Mouse (Mus musculus): ENCODE measurements around the gene Fez1. TPM values are rescaled to one million over a fixed set of nuclear protein-coding genes. Genes with fewer than 3 reads are reported as not detected.

Gene Fez1
- polyA plus RNA-seq, 1 experiment from 2014 or later = 80.5 TPM

DNA sequence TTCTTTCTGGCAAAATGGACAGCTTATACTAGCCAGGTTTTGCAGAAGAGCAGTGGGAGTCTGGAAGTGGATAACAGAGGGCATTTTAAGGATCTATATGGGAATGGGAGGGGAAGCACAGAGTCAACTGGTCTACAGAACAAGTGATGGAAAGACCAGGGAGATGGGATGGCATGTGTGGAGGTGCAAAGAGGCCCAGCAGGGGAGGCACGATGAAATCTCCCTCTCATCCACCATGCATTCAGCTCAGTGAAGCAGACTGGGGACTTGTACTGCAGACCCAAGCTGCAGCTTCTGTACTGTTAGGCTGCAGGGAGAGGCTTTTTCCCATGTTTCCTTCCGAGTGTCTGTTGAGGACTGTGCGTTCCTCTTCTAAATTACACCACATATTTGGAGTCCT is 12.2 kb downstream of the Fez1 start:
- H3K4me1 ChIP-seq = peaks cover 17% of the 10 kb centered on the region
- 39% methylated on average over 3 of the region's 3 CpGs for whole genome bisulfite sequencing
- no peaks in the 10 kb centered on the region for H3K9me3 ChIP-seq
- H3K27me3 ChIP-seq = peaks cover 14% of the 10 kb centered on the region
- peak overlapping the region; percentile 55 for H3K4me3 ChIP-seq
- no peak overlapping the region for H3K27ac ChIP-seq
- no peaks in the 10 kb centered on the region for H3K36me3 ChIP-seq
- H3K4me2 ChIP-seq = peak overlapping the region; percentile 77
- H3K9ac ChIP-seq = peak overlapping the region; percentile 71
- ATAC-seq (ENCODE audit: insufficient number of reproducible peaks, insufficient read depth, low FRiP score, low TSS enrichment, low read depth) = no peak

DNA sequence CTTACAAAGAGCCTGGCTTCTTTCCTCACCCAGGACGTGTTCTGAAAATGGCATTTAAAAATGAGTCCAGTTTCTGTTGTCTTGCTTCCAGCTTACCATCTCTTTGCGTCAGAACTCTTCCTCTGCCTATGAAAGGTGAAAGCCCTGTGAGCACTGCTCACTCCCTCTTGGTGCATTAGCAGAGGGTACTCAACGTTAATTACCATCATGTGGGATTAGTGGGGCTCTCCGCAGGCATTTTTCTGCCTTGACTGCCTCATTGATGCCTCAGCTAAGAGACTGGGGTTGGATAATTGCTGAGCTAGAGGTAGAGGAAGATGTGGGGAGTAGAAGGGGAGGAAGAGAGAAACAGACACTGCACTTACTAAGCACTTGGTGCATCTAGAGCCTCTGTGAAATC is 24.7 kb downstream of the Fez1 start:
- ATAC-seq (ENCODE audit: insufficient number of reproducible peaks, insufficient read depth, low FRiP score, low TSS enrichment, low read depth) = no peak
- Histone ChIP-seq H3K4me2 (no peak overlapping the region), H3K4me1 (no peaks in the 10 kb centered on the region), H3K27me3 (no peaks in the 10 kb centered on the region), H3K36me3 (peaks cover 18% of the 10 kb centered on the region), H3K9ac (no peak overlapping the region), H3K9me3 (no peaks in the 10 kb centered on the region), H3K27ac (no peak overlapping the region), H3K4me3 (no peak overlapping the region)
- 29% methylated on average over 4 of the region's 4 CpGs for WGBS

DNA sequence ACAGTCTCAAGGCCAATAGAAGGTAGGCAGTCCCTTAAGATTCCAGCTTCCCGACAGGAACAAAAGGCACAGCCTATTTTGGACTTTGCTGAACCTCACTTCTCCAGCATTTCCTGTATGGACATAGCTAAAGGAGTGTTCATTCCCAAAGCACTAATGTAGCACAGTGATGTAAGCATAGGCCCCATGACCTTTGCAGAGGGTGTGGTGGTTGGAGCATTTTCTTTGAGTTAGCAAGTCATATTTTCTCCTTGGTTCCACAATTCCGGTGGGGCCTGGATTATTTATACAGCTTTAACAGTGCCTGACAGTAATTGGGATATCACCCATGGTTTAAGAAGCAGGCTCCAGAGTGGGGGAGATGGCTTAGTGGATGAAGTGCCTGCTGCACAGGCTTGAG is 27.0 kb downstream of the Fez1 start:
- Histone ChIP-seq H3K4me3 (no peak overlapping the region), H3K9me3 (no peaks in the 10 kb centered on the region)

DNA sequence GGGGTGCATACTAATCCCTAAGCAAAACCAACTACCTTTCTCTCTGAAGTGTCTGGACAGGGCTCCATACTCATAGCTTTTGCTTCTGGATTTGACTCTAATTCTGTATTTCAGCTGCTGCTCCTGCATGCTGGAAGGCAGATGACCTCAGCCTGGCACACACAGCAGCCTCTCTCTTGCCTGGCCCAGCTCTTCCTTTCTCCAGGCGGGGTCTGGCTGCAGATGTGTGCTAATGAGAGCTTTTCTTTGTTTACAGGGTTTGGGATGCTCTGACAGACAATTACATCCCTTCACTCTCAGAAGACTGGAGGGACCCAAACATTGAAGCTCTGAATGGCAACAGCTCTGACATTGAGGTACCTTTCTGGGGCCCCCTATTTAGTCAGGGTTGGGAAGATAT is 28.4 kb downstream of the Fez1 start:
- Histone ChIP-seq H3K27me3 (no peaks in the 10 kb centered on the region), H3K36me3 (peaks cover 6% of the 10 kb centered on the region), H3K4me3 (no peak overlapping the region), H3K9me3 (no peaks in the 10 kb centered on the region), H3K4me1 (no peaks in the 10 kb centered on the region), H3K9ac (no peak overlapping the region), H3K27ac (no peak overlapping the region), H3K4me2 (no peak overlapping the region)
- ATAC-seq (ENCODE audit: insufficient number of reproducible peaks, insufficient read depth, low FRiP score, low TSS enrichment, low read depth) = no peak
- 27% methylated on average over 1 of the region's 1 CpGs for WGBS

More for the DNA sequence above, 27.0 kb downstream of the Fez1 start:
- no peak for ATAC-seq (ENCODE audit: insufficient number of reproducible peaks, insufficient read depth, low FRiP score, low TSS enrichment, low read depth)
- Histone ChIP-seq H3K27me3 (no peaks in the 10 kb centered on the region), H3K4me2 (no peak overlapping the region), H3K9ac (no peak overlapping the region), H3K4me1 (no peaks in the 10 kb centered on the region), H3K27ac (no peak overlapping the region), H3K36me3 (peaks cover 16% of the 10 kb centered on the region)
- WGBS = 75% methylated on average over 2 of the region's 2 CpGs

DNA sequence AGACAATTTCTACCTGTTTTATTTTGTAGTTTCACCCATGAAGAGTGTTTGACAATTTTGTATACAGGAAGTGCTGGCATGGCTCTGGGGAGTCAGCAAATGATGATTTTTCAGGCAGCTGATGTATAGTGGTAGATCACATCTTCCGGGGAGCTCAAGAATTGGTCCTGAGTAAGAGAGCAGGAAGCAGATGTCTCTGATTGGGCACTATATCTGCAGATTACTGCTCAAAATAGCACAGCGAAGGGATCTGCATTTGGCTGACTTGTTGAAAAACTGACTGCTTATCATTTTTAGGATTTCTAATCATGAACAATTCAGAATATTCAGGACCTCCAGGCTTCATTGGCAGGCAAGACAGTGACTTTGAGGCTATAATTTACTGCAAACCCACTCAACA is 30.5 kb downstream of the Fez1 start:
- Histone ChIP-seq H3K4me3 (no peak overlapping the region), H3K27ac (no peak overlapping the region), H3K9ac (no peak overlapping the region), H3K4me1 (peaks cover 1% of the 10 kb centered on the region; the same call in 1 of the 2 replicates), H3K4me2 (no peak overlapping the region), H3K9me3 (no peaks in the 10 kb centered on the region), H3K36me3 (peaks cover 6% of the 10 kb centered on the region), H3K27me3 (no peaks in the 10 kb centered on the region)
- 87% methylated on average over 2 of the region's 2 CpGs for WGBS
- ATAC-seq (ENCODE audit: insufficient number of reproducible peaks, insufficient read depth, low FRiP score, low TSS enrichment, low read depth) = no peak

DNA sequence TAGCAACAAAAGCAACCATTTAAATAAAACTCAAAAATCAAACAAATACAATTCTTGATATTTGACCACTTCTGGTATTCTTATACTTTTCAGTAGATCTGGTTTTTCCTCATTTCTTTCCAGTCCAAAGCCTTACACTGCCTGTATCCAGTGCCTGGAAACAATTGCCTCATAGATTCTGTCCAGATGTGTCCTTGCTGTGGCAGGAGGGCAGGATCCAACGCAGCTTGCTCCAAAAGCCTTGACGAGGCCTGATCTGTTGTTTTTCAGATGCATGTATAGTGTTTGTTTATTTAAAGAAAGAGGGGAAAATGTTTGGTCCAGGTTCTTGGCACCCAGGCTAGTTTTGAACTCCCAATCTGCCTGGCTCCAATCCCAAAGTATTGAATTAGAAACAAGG is 34.7 kb downstream of the Fez1 start:
- H3K9me3 ChIP-seq = no peaks in the 10 kb centered on the region
- H3K36me3 ChIP-seq = peaks cover 9% of the 10 kb centered on the region; the same call in 1 of the 2 replicates
- no peak overlapping the region for H3K4me2 ChIP-seq
- ATAC-seq (ENCODE audit: insufficient number of reproducible peaks, insufficient read depth, low FRiP score, low TSS enrichment, low read depth) = no peak
- H3K4me1 ChIP-seq = peaks cover 8% of the 10 kb centered on the region; the same call in 1 of the 2 replicates
- H3K27me3 ChIP-seq = no peaks in the 10 kb centered on the region
- no peak overlapping the region for H3K27ac ChIP-seq
- WGBS = 19% methylated on average over 2 of the region's 2 CpGs
- no peak overlapping the region for H3K9ac ChIP-seq
- H3K4me3 ChIP-seq = no peak overlapping the region

DNA sequence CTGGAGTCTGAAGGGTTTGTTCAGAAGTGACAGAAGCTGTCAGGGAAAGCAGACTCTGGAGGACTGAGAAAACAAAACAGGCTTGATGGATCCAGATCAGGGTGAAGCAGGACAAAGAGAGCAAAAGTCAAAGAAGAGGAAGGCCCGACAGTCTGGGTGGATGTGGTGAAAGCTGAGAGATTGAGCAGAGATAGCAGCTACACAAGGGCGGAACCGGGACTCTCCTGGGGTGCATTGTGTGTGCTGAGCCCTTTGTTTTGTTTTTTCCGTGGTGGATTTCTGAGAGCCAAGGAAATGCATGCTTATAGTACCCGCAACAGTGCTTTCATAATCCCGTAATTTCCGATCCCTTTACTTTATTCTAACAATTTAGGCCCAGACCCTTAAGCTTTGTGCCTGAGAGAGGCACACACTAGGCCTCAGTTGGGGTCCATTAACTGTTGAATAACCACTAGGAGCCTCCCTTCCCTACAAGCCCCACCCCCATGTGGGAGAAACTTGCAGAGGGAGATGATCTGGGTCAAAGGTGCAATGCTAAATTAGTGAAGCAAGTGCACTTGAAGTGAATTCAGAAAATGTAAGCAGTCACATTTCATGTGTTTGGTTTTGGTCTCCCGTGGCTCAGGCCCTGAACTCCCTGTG is 35.9 kb downstream of the Fez1 start:
- no peak overlapping the region for H3K4me3 ChIP-seq
- no peak overlapping the region for H3K27ac ChIP-seq
- no peak overlapping the region for H3K9ac ChIP-seq
- no peaks in the 10 kb centered on the region for H3K27me3 ChIP-seq
- H3K36me3 ChIP-seq = peaks cover 12% of the 10 kb centered on the region; the same call in 1 of the 2 replicates
- WGBS = 26% methylated on average over 8 of the region's 8 CpGs
- ATAC-seq (ENCODE audit: insufficient number of reproducible peaks, insufficient read depth, low FRiP score, low TSS enrichment, low read depth) = no peak
- no peaks in the 10 kb centered on the region for H3K9me3 ChIP-seq
- H3K4me2 ChIP-seq = no peak overlapping the region
- H3K4me1 ChIP-seq = peaks cover 8% of the 10 kb centered on the region; the same call in 1 of the 2 replicates

DNA sequence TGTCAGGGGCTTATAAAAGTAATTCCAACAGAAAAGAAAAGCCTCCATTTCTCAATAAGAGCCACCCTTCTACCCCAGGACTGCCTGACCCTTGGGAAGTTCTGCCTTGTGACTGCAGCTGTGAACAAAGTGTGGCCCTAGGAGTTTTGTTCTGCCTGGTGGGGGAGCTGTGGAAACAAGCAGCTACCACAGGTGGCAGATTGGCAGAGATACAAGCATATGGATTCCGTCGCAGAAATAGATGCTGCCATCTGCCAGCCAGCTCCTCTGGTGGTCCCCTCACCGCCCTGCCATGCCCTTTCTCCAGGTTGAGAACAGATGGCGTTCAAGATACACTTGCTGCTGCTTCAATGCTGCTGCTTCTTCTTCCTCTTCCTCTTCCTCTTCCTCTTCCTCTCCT is 37.0 kb downstream of the Fez1 start:
- peaks cover 8% of the 10 kb centered on the region; the same call in 1 of the 2 replicates for H3K4me1 ChIP-seq
- H3K27ac ChIP-seq = no peak overlapping the region
- H3K27me3 ChIP-seq = no peaks in the 10 kb centered on the region
- peaks cover 12% of the 10 kb centered on the region; the same call in 1 of the 2 replicates for H3K36me3 ChIP-seq
- no peak overlapping the region for H3K4me3 ChIP-seq
- H3K9me3 ChIP-seq = no peaks in the 10 kb centered on the region
- H3K4me2 ChIP-seq = no peak overlapping the region
- no peak for ATAC-seq (ENCODE audit: insufficient number of reproducible peaks, insufficient read depth, low FRiP score, low TSS enrichment, low read depth)
- H3K9ac ChIP-seq = no peak overlapping the region
- WGBS = 41% methylated on average over 4 of the region's 4 CpGs

DNA sequence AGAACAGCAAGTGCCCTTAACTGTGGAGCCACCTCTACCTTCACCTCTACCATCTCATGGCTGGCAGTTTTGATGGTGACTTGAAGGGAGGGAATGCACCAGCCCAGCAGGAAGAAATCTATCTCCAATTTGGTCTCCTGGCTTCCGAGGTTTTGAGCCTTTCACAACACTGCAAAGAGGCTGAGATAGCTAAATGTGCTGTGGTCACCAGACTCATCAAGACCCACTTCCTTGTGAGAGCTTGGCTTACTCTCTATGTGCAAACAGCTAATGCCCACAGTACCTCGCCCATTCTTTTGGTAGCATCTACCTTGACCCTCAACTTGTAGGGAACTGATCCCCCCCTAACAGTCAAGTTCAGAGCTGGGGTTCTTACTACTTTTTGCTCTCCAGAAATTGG is 40.9 kb downstream of the Fez1 start:
- Histone ChIP-seq H3K4me3 (no peak overlapping the region), H3K9me3 (no peaks in the 10 kb centered on the region), H3K27me3 (no peaks in the 10 kb centered on the region), H3K27ac (no peak overlapping the region), H3K36me3 (peaks cover 14% of the 10 kb centered on the region; the same call in 1 of the 2 replicates), H3K4me2 (no peak overlapping the region), H3K4me1 (peaks cover 3% of the 10 kb centered on the region; the same call in 1 of the 2 replicates), H3K9ac (no peak overlapping the region)
- ATAC-seq (ENCODE audit: insufficient number of reproducible peaks, insufficient read depth, low FRiP score, low TSS enrichment, low read depth) = no peak
- WGBS = 78% methylated on average over 2 of the region's 2 CpGs

DNA sequence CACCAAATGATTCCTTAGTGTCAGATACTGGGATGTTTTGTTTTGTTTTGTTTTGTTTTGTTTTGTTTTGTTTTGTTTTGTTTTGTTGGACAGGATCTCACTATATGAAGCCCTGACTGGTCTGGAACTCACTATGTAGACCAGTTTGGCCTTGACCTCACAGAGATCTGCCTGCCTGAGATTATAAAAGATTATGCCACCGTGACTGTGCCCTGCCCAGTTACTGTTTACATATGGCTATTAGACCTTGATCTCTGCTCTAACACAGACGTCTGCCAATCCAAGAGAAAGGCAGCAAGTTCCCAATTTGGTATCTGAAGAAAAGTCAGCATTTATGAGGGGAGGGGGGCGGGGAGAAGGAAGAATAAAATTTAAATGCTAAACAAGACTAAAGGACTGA is 42.0 kb downstream of the Fez1 start:
- H3K9me3 ChIP-seq = no peaks in the 10 kb centered on the region
- ATAC-seq (ENCODE audit: insufficient number of reproducible peaks, insufficient read depth, low FRiP score, low TSS enrichment, low read depth) = no peak
- 53% methylated on average over 3 of the region's 3 CpGs for WGBS
- H3K27ac ChIP-seq = no peak overlapping the region
- H3K4me2 ChIP-seq = no peak overlapping the region
- no peak overlapping the region for H3K4me3 ChIP-seq
- no peaks in the 10 kb centered on the region for H3K27me3 ChIP-seq
- no peaks in the 10 kb centered on the region for H3K4me1 ChIP-seq
- peaks cover 22% of the 10 kb centered on the region; the same call in 1 of the 2 replicates for H3K36me3 ChIP-seq
- no peak overlapping the region for H3K9ac ChIP-seq

DNA sequence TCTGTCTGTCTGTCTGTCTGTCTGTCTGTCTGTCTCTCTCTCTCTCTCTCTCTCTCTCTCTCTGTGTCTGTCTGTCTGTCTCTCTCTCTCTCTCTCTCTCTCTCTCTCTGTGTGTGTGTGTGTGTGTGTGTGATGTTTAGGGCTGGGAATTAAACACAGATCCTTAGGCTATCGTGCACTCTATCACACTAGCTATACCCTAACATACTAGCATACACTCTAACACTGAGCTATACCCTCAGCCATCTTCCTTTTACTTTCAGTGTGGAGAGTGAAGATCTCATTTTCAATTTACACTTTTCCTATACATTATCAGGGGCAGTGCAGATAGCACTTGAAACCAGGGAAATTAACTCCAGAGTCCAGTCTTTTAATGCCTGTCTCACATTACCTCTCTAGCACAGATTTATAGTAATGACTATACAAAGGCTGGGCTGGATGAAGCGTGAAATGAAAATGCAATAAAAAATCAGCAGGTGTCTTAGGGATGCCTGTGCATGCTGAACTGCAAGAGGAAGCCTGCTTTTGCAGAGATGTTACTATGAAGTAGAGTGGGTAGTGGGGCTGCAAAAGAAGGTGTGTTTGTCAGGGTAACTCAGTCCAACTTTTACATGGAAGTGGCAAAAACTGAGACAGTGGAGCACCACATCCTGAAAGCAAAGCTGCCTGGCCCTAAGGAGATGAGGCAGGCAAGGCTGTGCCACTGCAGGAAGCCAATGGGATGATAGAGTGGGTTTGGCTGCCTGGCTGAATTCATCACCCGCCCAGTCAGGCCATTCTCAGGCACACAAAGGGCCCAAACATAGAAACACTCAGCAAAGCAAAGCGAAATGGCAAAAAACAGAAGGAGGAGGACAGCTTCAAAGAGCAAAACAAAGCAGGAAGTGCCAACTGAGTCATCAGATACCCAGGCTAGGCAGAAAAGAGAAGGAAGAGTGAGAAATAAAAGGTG is 43.5 kb downstream of the Fez1 start:
- Histone ChIP-seq H3K9me3 (no peaks in the 10 kb centered on the region), H3K4me3 (no peak overlapping the region), H3K9ac (no peak overlapping the region), H3K4me1 (no peaks in the 10 kb centered on the region), H3K4me2 (no peak overlapping the region), H3K36me3 (peaks cover 22% of the 10 kb centered on the region; the same call in 1 of the 2 replicates), H3K27me3 (no peaks in the 10 kb centered on the region), H3K27ac (no peak overlapping the region)
- ATAC-seq (ENCODE audit: insufficient number of reproducible peaks, insufficient read depth, low FRiP score, low TSS enrichment, low read depth) = no peak
- whole genome bisulfite sequencing = 50% methylated on average over 4 of the region's 4 CpGs

All from embryonic facial prominence, embryonic 13.5 days (tissue).